Mouse (Mus musculus): ENCODE measurements at regions not wholly inside any gene's neighbourhood (a gene's known extent, or its start where the extent isn't known, plus 50 kb on each side); places are given as distances from the start of the nearest gene placed in this dataset.

- no peak for DNase-seq
- intact Hi-C loops (cut with DNase I; ENCODE audit: low total_unique reads) = no loop called here
These were observed 172.2 kb upstream of the Samsn1 start for GRCm38 (mm10) chr16:76194291-76194690.

GRCm38 (mm10) chr16:76191135-76191534 lies 169.1 kb upstream of the Samsn1 start:
- intact Hi-C loops (cut with DNase I; ENCODE audit: low total_unique reads) = no loop called here
- no peak for DNase-seq

- no peak for DNase-seq
- intact Hi-C loops (cut with DNase I; ENCODE audit: low total_unique reads) = no loop called here
These were observed 161.5 kb upstream of the Samsn1 start for GRCm38 (mm10) chr16:76183556-76183955.

GRCm38 (mm10) chr16:76183105-76183504 lies 161.0 kb upstream of the Samsn1 start:
- DNase-seq = no peak
- intact Hi-C loops (cut with DNase I; ENCODE audit: low total_unique reads) = no loop called here

GRCm38 (mm10) chr16:76181596-76181995 lies 159.5 kb upstream of the Samsn1 start:
- intact Hi-C loops (cut with DNase I; ENCODE audit: low total_unique reads) = no loop called here
- no peak for DNase-seq

- DNase-seq = no peak
- intact Hi-C loops (cut with DNase I; ENCODE audit: low total_unique reads) = no loop called here
These were observed 145.6 kb upstream of the Samsn1 start for GRCm38 (mm10) chr16:76167651-76168050.

GRCm38 (mm10) chr16:76160879-76161278 lies 138.8 kb upstream of the Samsn1 start:
- DNase-seq = no peak
- intact Hi-C loops (cut with DNase I; ENCODE audit: low total_unique reads) = no loop called here

GRCm38 (mm10) chr16:76158585-76158984 lies 136.5 kb upstream of the Samsn1 start:
- intact Hi-C loops (cut with DNase I; ENCODE audit: low total_unique reads) = no loop called here
- no peak for DNase-seq

- no peak for DNase-seq
- intact Hi-C loops (cut with DNase I; ENCODE audit: low total_unique reads) = no loop called here
These were observed 131.9 kb upstream of the Samsn1 start for GRCm38 (mm10) chr16:76153766-76154525.

GRCm38 (mm10) chr16:76149581-76149980 lies 127.5 kb upstream of the Samsn1 start:
- DNase-seq = no peak
- intact Hi-C loops (cut with DNase I; ENCODE audit: low total_unique reads) = no loop called here

- DNase-seq = no peak
- intact Hi-C loops (cut with DNase I; ENCODE audit: low total_unique reads) = no loop called here
These were observed 111.8 kb upstream of the Samsn1 start for GRCm38 (mm10) chr16:76133892-76134291.

- no peak for DNase-seq
These were observed 108.4 kb upstream of the Samsn1 start for GRCm38 (mm10) chr16:76130486-76130885.

GRCm38 (mm10) chr16:76129982-76130381 lies 107.9 kb upstream of the Samsn1 start:
- DNase-seq = no peak
- intact Hi-C loops (cut with DNase I; ENCODE audit: low total_unique reads) = no loop called here

More at GRCm38 (mm10) chr16:76130486-76130885, 108.4 kb upstream of the Samsn1 start:
- intact Hi-C loops (cut with DNase I; ENCODE audit: low total_unique reads) = no loop called here

- no peak for DNase-seq
- intact Hi-C loops (cut with DNase I; ENCODE audit: low total_unique reads) = no loop called here
These were observed 100.9 kb upstream of the Samsn1 start for GRCm38 (mm10) chr16:76123021-76123384.

GRCm38 (mm10) chr16:76122172-76123020 lies 100.3 kb upstream of the Samsn1 start:
- no peak for DNase-seq
- intact Hi-C loops (cut with DNase I; ENCODE audit: low total_unique reads) = no loop called here

GRCm38 (mm10) chr16:76120712-76121111 lies 98.6 kb upstream of the Samsn1 start:
- DNase-seq = no peak
- intact Hi-C loops (cut with DNase I; ENCODE audit: low total_unique reads) = no loop called here

GRCm38 (mm10) chr16:76110383-76110782 lies 88.3 kb upstream of the Samsn1 start:
- DNase-seq = no peak
- intact Hi-C loops (cut with DNase I; ENCODE audit: low total_unique reads) = no loop called here

GRCm38 (mm10) chr16:76108464-76108863 lies 86.4 kb upstream of the Samsn1 start:
- intact Hi-C loops (cut with DNase I; ENCODE audit: low total_unique reads) = no loop called here

GRCm38 (mm10) chr16:76104673-76105072 lies 82.6 kb upstream of the Samsn1 start:
- no peak for DNase-seq
- intact Hi-C loops (cut with DNase I; ENCODE audit: low total_unique reads) = no loop called here

More at GRCm38 (mm10) chr16:76108464-76108863, 86.4 kb upstream of the Samsn1 start:
- no peak for DNase-seq

- intact Hi-C loops (cut with DNase I; ENCODE audit: low total_unique reads) = no loop called here
- DNase-seq = no peak
These were observed 79.7 kb upstream of the Samsn1 start for GRCm38 (mm10) chr16:76101773-76102172.

GRCm38 (mm10) chr16:76097808-76098207 lies 75.7 kb upstream of the Samsn1 start:
- DNase-seq = no peak
- intact Hi-C loops (cut with DNase I; ENCODE audit: low total_unique reads) = no loop called here

All from gastrocnemius, postnatal 14 days (tissue).